Mouse (Mus musculus): ENCODE results near the gene Pltp. TPM values are rescaled to one million over a fixed set of nuclear protein-coding genes. Genes with fewer than 3 reads are reported as not detected.

Gene Pltp
- polyA plus RNA-seq, 1 experiment = 51.8 TPM

- Histone ChIP-seq H3K4me3 (ENCODE audit: extremely low read depth, insufficient read depth, insufficient read length) (no peak overlapping the region), H3K27ac (ENCODE audit: insufficient read depth, low read length) (no peak overlapping the region), H3K36me3 (ENCODE audit: control insufficient read depth, insufficient read depth, low read length) (peaks cover 32% of the 10 kb centered on the region), H3K27me3 (ENCODE audit: control insufficient read depth, insufficient read depth, low read length) (no peaks in the 10 kb centered on the region), H3K4me1 (ENCODE audit: control insufficient read depth, insufficient read depth, insufficient read length) (no peaks in the 10 kb centered on the region)
- TF ChIP-seq POLR2A (IDR thresholded peaks at IDR 0.05; ENCODE audit: low read depth, low read length) (no peak), CTCF (IDR thresholded peaks at IDR 0.05; ENCODE audit: extremely low read depth, insufficient read depth, insufficient read length, insufficient replicate concordance) (peak; percentile 63; the same call in 1 of the 2 replicates)
- peak; percentile 61 to 62 for DNase-seq (ENCODE audit: low read depth in 1 of 2, low spot score in 2 of 2)
- WGBS = 37% methylated on average over 5 of the region's 5 CpGs
These were observed 63.2 kb downstream of the Pltp start for GRCm38 (mm10) chr2:164794293-164794692.

GRCm38 (mm10) chr2:164793772-164794171 is 63.7 kb downstream of the Pltp start:
- DNase-seq (ENCODE audit: low read depth in 1 of 2, low spot score in 2 of 2) = no peak
- WGBS = 86% methylated on average over 2 of the region's 2 CpGs
- Histone ChIP-seq H3K27me3 (ENCODE audit: control insufficient read depth, insufficient read depth, low read length) (no peaks in the 10 kb centered on the region), H3K4me1 (ENCODE audit: control insufficient read depth, insufficient read depth, insufficient read length) (no peaks in the 10 kb centered on the region), H3K4me3 (ENCODE audit: extremely low read depth, insufficient read depth, insufficient read length) (no peak overlapping the region), H3K36me3 (ENCODE audit: control insufficient read depth, insufficient read depth, low read length) (peaks cover 30% of the 10 kb centered on the region), H3K27ac (ENCODE audit: insufficient read depth, low read length) (no peak overlapping the region)
- TF ChIP-seq POLR2A (IDR thresholded peaks at IDR 0.05; ENCODE audit: low read depth, low read length) = no peak
- no peak for TF ChIP-seq CTCF (IDR thresholded peaks at IDR 0.05; ENCODE audit: extremely low read depth, insufficient read depth, insufficient read length, insufficient replicate concordance)

GRCm38 (mm10) chr2:164793236-164793635 is 64.3 kb downstream of the Pltp start:
- DNase-seq (ENCODE audit: low read depth in 1 of 2, low spot score in 2 of 2) = peak in 1 of 2 experiments; percentile 52
- H3K36me3 ChIP-seq (ENCODE audit: control insufficient read depth, insufficient read depth, low read length) = peaks cover 30% of the 10 kb centered on the region
- no peaks in the 10 kb centered on the region for H3K27me3 ChIP-seq (ENCODE audit: control insufficient read depth, insufficient read depth, low read length)
- no peak overlapping the region for H3K27ac ChIP-seq (ENCODE audit: insufficient read depth, low read length)
- TF ChIP-seq POLR2A (IDR thresholded peaks at IDR 0.05; ENCODE audit: low read depth, low read length) = no peak
- peak; percentile 47; the same call in 1 of the 2 replicates for TF ChIP-seq CTCF (IDR thresholded peaks at IDR 0.05; ENCODE audit: extremely low read depth, insufficient read depth, insufficient read length, insufficient replicate concordance)
- H3K4me1 ChIP-seq (ENCODE audit: control insufficient read depth, insufficient read depth, insufficient read length) = no peaks in the 10 kb centered on the region
- H3K4me3 ChIP-seq (ENCODE audit: extremely low read depth, insufficient read depth, insufficient read length) = no peak overlapping the region
- WGBS = 91% methylated on average over 3 of the region's 3 CpGs

- peaks cover 29% of the 10 kb centered on the region for H3K36me3 ChIP-seq (ENCODE audit: control insufficient read depth, insufficient read depth, low read length)
- no peaks in the 10 kb centered on the region for H3K27me3 ChIP-seq (ENCODE audit: control insufficient read depth, insufficient read depth, low read length)
- H3K4me3 ChIP-seq (ENCODE audit: extremely low read depth, insufficient read depth, insufficient read length) = no peak overlapping the region
- DNase-seq (ENCODE audit: low read depth in 1 of 2, low spot score in 2 of 2) = no peak
- H3K4me1 ChIP-seq (ENCODE audit: control insufficient read depth, insufficient read depth, insufficient read length) = no peaks in the 10 kb centered on the region
- H3K27ac ChIP-seq (ENCODE audit: insufficient read depth, low read length) = no peak overlapping the region
- TF ChIP-seq POLR2A (IDR thresholded peaks at IDR 0.05; ENCODE audit: low read depth, low read length) (no peak), CTCF (IDR thresholded peaks at IDR 0.05; ENCODE audit: extremely low read depth, insufficient read depth, insufficient read length, insufficient replicate concordance) (no peak)
- 91% methylated on average over 12 of the region's 12 CpGs for WGBS
These were observed 64.9 kb downstream of the Pltp start for GRCm38 (mm10) chr2:164792400-164793190.

- Histone ChIP-seq H3K27ac (ENCODE audit: insufficient read depth, low read length) (no peak overlapping the region), H3K4me3 (ENCODE audit: extremely low read depth, insufficient read depth, insufficient read length) (no peak overlapping the region), H3K4me1 (ENCODE audit: control insufficient read depth, insufficient read depth, insufficient read length) (no peaks in the 10 kb centered on the region), H3K27me3 (ENCODE audit: control insufficient read depth, insufficient read depth, low read length) (no peaks in the 10 kb centered on the region), H3K36me3 (ENCODE audit: control insufficient read depth, insufficient read depth, low read length) (peaks cover 29% of the 10 kb centered on the region)
- no peak for DNase-seq (ENCODE audit: low read depth in 1 of 2, low spot score in 2 of 2)
- TF ChIP-seq POLR2A (IDR thresholded peaks at IDR 0.05; ENCODE audit: low read depth, low read length) (no peak), CTCF (IDR thresholded peaks at IDR 0.05; ENCODE audit: extremely low read depth, insufficient read depth, insufficient read length, insufficient replicate concordance) (no peak)
- WGBS = 94% methylated on average over 18 of the region's 18 CpGs
These were observed 65.7 kb downstream of the Pltp start for GRCm38 (mm10) chr2:164791841-164792261.

GRCm38 (mm10) chr2:164790451-164790850 is 67.1 kb downstream of the Pltp start:
- no peak for DNase-seq (ENCODE audit: low read depth in 1 of 2, low spot score in 2 of 2)
- H3K27ac ChIP-seq (ENCODE audit: insufficient read depth, low read length) = no peak overlapping the region
- 90% methylated on average over 4 of the region's 4 CpGs for WGBS
- H3K27me3 ChIP-seq (ENCODE audit: control insufficient read depth, insufficient read depth, low read length) = no peaks in the 10 kb centered on the region
- peaks cover 21% of the 10 kb centered on the region for H3K36me3 ChIP-seq (ENCODE audit: control insufficient read depth, insufficient read depth, low read length)
- TF ChIP-seq POLR2A (IDR thresholded peaks at IDR 0.05; ENCODE audit: low read depth, low read length) (no peak), CTCF (IDR thresholded peaks at IDR 0.05; ENCODE audit: extremely low read depth, insufficient read depth, insufficient read length, insufficient replicate concordance) (no peak)
- no peak overlapping the region for H3K4me3 ChIP-seq (ENCODE audit: extremely low read depth, insufficient read depth, insufficient read length)
- H3K4me1 ChIP-seq (ENCODE audit: control insufficient read depth, insufficient read depth, insufficient read length) = peaks cover 5% of the 10 kb centered on the region; the same call in 1 of the 2 replicates

Other genes with a start within 250 kb of the Pltp start
- not detected in 2 replicates for gene Wfdc6b, start 244.2 kb downstream of the Pltp start, polyA plus RNA-seq (2012; rRNA removed)
- not detected in 2 replicates for gene Wfdc8, start 244.1 kb downstream of the Pltp start, polyA plus RNA-seq (2012; rRNA removed)
- gene Wfdc16, start 218.9 kb downstream of the Pltp start, polyA plus RNA-seq (2012; rRNA removed) = not detected in 2 replicates
- not detected in 2 replicates for gene Wfdc10, start 201.7 kb downstream of the Pltp start, polyA plus RNA-seq (2012; rRNA removed)
- not detected in 2 replicates for gene Wfdc9, start 201.1 kb downstream of the Pltp start, polyA plus RNA-seq (2012; rRNA removed)
- gene Wfdc11, start 183.6 kb downstream of the Pltp start, polyA plus RNA-seq (2012; rRNA removed) = not detected in 2 replicates
- not detected in 2 replicates for gene Wfdc13, start 172.6 kb downstream of the Pltp start, polyA plus RNA-seq (2012; rRNA removed)
- gene Spint4, start 159.2 kb downstream of the Pltp start, polyA plus RNA-seq (2012; rRNA removed) = not detected in 2 replicates
- not detected in 2 replicates for gene Spint5, start 142.4 kb downstream of the Pltp start, polyA plus RNA-seq (2012; rRNA removed)
- 0.18 and 0.34 TPM in 2 replicates for gene Wfdc3, start 111.8 kb downstream of the Pltp start, polyA plus RNA-seq (2012; rRNA removed)
- gene Dnttip1, start 111.7 kb downstream of the Pltp start, polyA plus RNA-seq (2012; rRNA removed) = 38.9 and 48.0 TPM in 2 replicates
- 92.8 and 97.2 TPM in 2 replicates for gene Ube2c, start 87.8 kb downstream of the Pltp start, polyA plus RNA-seq (2012; rRNA removed)
- not detected in 2 replicates for gene Tnnc2, start 77.7 kb downstream of the Pltp start, polyA plus RNA-seq (2012; rRNA removed)
- gene Snx21, start 71.9 kb downstream of the Pltp start, polyA plus RNA-seq (2012; rRNA removed) = 9.5 and 12.9 TPM in 2 replicates
- 44.9 and 54.1 TPM in 2 replicates for gene Acot8, start 52.8 kb downstream of the Pltp start, polyA plus RNA-seq (2012; rRNA removed)
- gene Zswim3, start 52.6 kb downstream of the Pltp start, polyA plus RNA-seq (2012; rRNA removed) = 2.5 and 3.0 TPM in 2 replicates
- 7.7 and 9.3 TPM in 2 replicates for gene Zswim1, start 35.0 kb downstream of the Pltp start, polyA plus RNA-seq (2012; rRNA removed)
- 0.16 and 0.40 TPM in 2 replicates for gene Spata25, start 29.2 kb downstream of the Pltp start, polyA plus RNA-seq (2012; rRNA removed)
- 318 and 362 TPM in 2 replicates for gene Ctsa, start 24.8 kb downstream of the Pltp start, polyA plus RNA-seq (2012; rRNA removed)
- gene Neurl2, start 24.3 kb downstream of the Pltp start, polyA plus RNA-seq (2012; rRNA removed) = 5.7 and 9.6 TPM in 2 replicates
- 33.2 and 36.7 TPM in 2 replicates for gene Pcif1, start 21.6 kb upstream of the Pltp start, polyA plus RNA-seq (2012; rRNA removed)
- 37.8 and 47.5 TPM in 2 replicates for gene Zfp335, start 54.0 kb upstream of the Pltp start, polyA plus RNA-seq (2012; rRNA removed)
- gene Mmp9, start 83.1 kb upstream of the Pltp start, polyA plus RNA-seq (2012; rRNA removed) = 16.0 and 26.6 TPM in 2 replicates
- gene Slc12a5, start 103.1 kb upstream of the Pltp start, polyA plus RNA-seq (2012; rRNA removed) = 1.2 and 1.3 TPM in 2 replicates
- 25.1 and 28.7 TPM in 2 replicates for gene Ncoa5, start 177.2 kb upstream of the Pltp start, polyA plus RNA-seq (2012; rRNA removed)
- 66.9 and 97.0 TPM in 2 replicates for gene Cd40, start 197.9 kb upstream of the Pltp start, polyA plus RNA-seq (2012; rRNA removed)
- gene 1700025C18Rik, start 233.0 kb upstream of the Pltp start, polyA plus RNA-seq (2012; rRNA removed) = not detected in 2 replicates

All from spleen, adult 2 months (tissue).